8 mouse cellular contexts compared by ENCODE assay signal in genomic region chr11:68691321-68692009, GRCm38 (mm10). TPM values are rescaled to one million over a fixed set of nuclear protein-coding genes. Genes with fewer than 3 reads are reported as not detected.
A peak's percentile ranks its signal among the peaks of the same experiment; 100 is the strongest.
DNase-seq lines count a peak whose midpoint lies in the region; ATAC-seq and TF ChIP-seq lines count a peak whose summit lies in the region.

Gene Myh10 (plus strand): TSS chr11:68691559.

- under 1% methylated on average over 51 of the region's 51 CpGs for WGBS in bone marrow, adult 2 months
- WGBS in embryonic facial prominence, embryonic 14.5 days = under 1% methylated on average over 31 of the region's 51 CpGs
- under 1% methylated on average over 50 of the region's 51 CpGs for WGBS in limb, embryonic 10.5 days
- under 1% methylated on average over 51 of the region's 51 CpGs for WGBS in midbrain, embryonic 12.5 days

- no peaks in the 10 kb centered on the region for H3K36me3 ChIP-seq in embryonic facial prominence, embryonic 14.5 days (ENCODE audit: control insufficient read depth, insufficient read depth, low read length)
- H3K36me3 ChIP-seq in limb, embryonic 10.5 days = peaks cover 6% of the 10 kb centered on the region; the same call in 1 of the 2 replicates
- H3K36me3 ChIP-seq in midbrain, embryonic 12.5 days = no peaks in the 10 kb centered on the region

- H3K4me1 ChIP-seq in bone marrow, adult 2 months (ENCODE audit: control insufficient read depth, insufficient read depth, low read length) = no peaks in the 10 kb centered on the region
- H3K4me1 ChIP-seq in embryonic facial prominence, embryonic 14.5 days (ENCODE audit: control insufficient read depth, insufficient read depth, low read length) = peaks cover 11% of the 10 kb centered on the region
- H3K4me1 ChIP-seq in limb, embryonic 10.5 days = peaks cover 29% of the 10 kb centered on the region
- peaks cover 13% of the 10 kb centered on the region for H3K4me1 ChIP-seq in midbrain, embryonic 12.5 days

- H3K4me3 ChIP-seq in bone marrow, adult 2 months (replicated peaks; ENCODE audit: control insufficient read depth, low read depth, low read length) = peak within 1 kb of the TSS; percentile 89
- H3K4me3 ChIP-seq in embryonic facial prominence, embryonic 14.5 days (ENCODE audit: low read depth, low read length) = peak within 1 kb of the TSS; percentile 92
- H3K4me3 ChIP-seq in limb, embryonic 10.5 days = peak within 1 kb of the TSS; percentile 75
- peak within 1 kb of the TSS; percentile 69 for H3K4me3 ChIP-seq in midbrain, embryonic 12.5 days

- peak within 1 kb of the TSS; percentile 94 for H3K9ac ChIP-seq in embryonic facial prominence, embryonic 14.5 days (ENCODE audit: low read depth, low read length)
- peak within 1 kb of the TSS; percentile 94 for H3K9ac ChIP-seq in midbrain, embryonic 12.5 days (replicated peaks)

- peak within 1 kb of the TSS; percentile 77 for H3K27ac ChIP-seq in bone marrow, adult 2 months (ENCODE audit: control insufficient read depth, insufficient read depth, low read depth, low read length, poor library complexity)
- H3K27ac ChIP-seq in embryonic facial prominence, embryonic 14.5 days (replicated peaks; ENCODE audit: low read depth, low read length) = peak within 1 kb of the TSS; percentile 98
- H3K27ac ChIP-seq in limb, embryonic 10.5 days = peak within 1 kb of the TSS; percentile 98
- H3K27ac ChIP-seq in midbrain, embryonic 12.5 days (replicated peaks) = peak within 1 kb of the TSS; percentile 98

- no peaks in the 10 kb centered on the region for H3K9me3 ChIP-seq in embryonic facial prominence, embryonic 14.5 days (ENCODE audit: control insufficient read depth, low read length)
- H3K9me3 ChIP-seq in limb, embryonic 10.5 days (replicated peaks) = no peaks in the 10 kb centered on the region
- H3K9me3 ChIP-seq in midbrain, embryonic 12.5 days = no peaks in the 10 kb centered on the region

- no peaks in the 10 kb centered on the region for H3K27me3 ChIP-seq in embryonic facial prominence, embryonic 14.5 days (replicated peaks; ENCODE audit: control insufficient read depth, insufficient read depth, low read length)
- no peaks in the 10 kb centered on the region for H3K27me3 ChIP-seq in limb, embryonic 10.5 days (ENCODE audit: low read depth, poor library complexity, severe bottlenecking)
- H3K27me3 ChIP-seq in midbrain, embryonic 12.5 days = no peaks in the 10 kb centered on the region

- peak; percentile 78 for TF ChIP-seq POLR2A in bone marrow, adult 2 months (IDR thresholded peaks at IDR 0.05; ENCODE audit: borderline replicate concordance, control insufficient read depth, low read depth, low read length)

- H3K4me2 ChIP-seq in embryonic facial prominence, embryonic 14.5 days (ENCODE audit: low read depth, low read length) = peak within 1 kb of the TSS; percentile 90
- peak within 1 kb of the TSS; percentile 76 for H3K4me2 ChIP-seq in midbrain, embryonic 12.5 days (replicated peaks)

- peak; percentile 99 for ATAC-seq in embryonic facial prominence, embryonic 14.5 days (ENCODE audit: low read depth)
- ATAC-seq in midbrain, embryonic 12.5 days (ENCODE audit: low FRiP score, low read depth) = peak; percentile 99

- TF ChIP-seq CTCF in bone marrow, adult 2 months (IDR thresholded peaks at IDR 0.05; ENCODE audit: control insufficient read depth, insufficient read depth, low read length) = no peak

- DNase-seq in 3134 (ENCODE audit: extremely low read depth, insufficient read length, low spot score) = peak; percentile 91
- peak; percentile 100 for DNase-seq in embryonic facial prominence, embryonic 14.5 days (ENCODE audit: low spot score)
- peak; percentile 100 for DNase-seq in heart, adult 18-20 months
- peak; percentile 99 for DNase-seq in kidney, adult 18-20 months
- peak; percentile 97 for DNase-seq in limb, embryonic 10.5 days (ENCODE audit: low spot score)
- peak; percentile 97 for DNase-seq in skeletal muscle tissue, adult 2 months (ENCODE audit: low read depth, low spot score)

RNA-seq across cellular contexts. Expression of gene Myh10, which starts in this region (rescaled TPM):
- polyA plus RNA-seq in bone marrow, adult 2 months (2011; ENCODE audit: insufficient read depth, insufficient read length, low replicate concordance, missing spikeins) = 22.6 and 26.7 TPM in 2 replicates
- polyA plus RNA-seq in embryonic facial prominence, embryonic 14.5 days (2014; fragmentation: Nextera tagmentation; extraction: Ambion mirVana) = 103 and 117 TPM in 2 replicates
- total RNA-seq in heart, adult 18-20 months (2021) = 10 to 100 TPM; 19.3 to 20.3 TPM
- 138 and 176 TPM in 2 replicates for polyA plus RNA-seq in limb, embryonic 10.5 days (2016; fragmentation: Nextera tagmentation; extraction: Ambion mirVana)
- polyA plus RNA-seq in midbrain, embryonic 12.5 days (2016; fragmentation: Nextera tagmentation; extraction: Ambion mirVana) = 164 and 167 TPM in 2 replicates

Comparison
In these comparisons a context has a peak if more than half of its experiments do, and no peak if none do; other contexts are left out.
1. Peak in every context shown above with its lines: DNase-seq, ATAC-seq, H3K4me3 ChIP-seq and H3K27ac ChIP-seq.